Mouse (Mus musculus) heart, adult 11 months (tissue): Measurements from ENCODE around the gene Egfem1.

Experiments
- DNase-seq: peaks from one replicate; pipeline ENCODE4 v3.0.0; 2022

Gene Egfem1

DNA sequence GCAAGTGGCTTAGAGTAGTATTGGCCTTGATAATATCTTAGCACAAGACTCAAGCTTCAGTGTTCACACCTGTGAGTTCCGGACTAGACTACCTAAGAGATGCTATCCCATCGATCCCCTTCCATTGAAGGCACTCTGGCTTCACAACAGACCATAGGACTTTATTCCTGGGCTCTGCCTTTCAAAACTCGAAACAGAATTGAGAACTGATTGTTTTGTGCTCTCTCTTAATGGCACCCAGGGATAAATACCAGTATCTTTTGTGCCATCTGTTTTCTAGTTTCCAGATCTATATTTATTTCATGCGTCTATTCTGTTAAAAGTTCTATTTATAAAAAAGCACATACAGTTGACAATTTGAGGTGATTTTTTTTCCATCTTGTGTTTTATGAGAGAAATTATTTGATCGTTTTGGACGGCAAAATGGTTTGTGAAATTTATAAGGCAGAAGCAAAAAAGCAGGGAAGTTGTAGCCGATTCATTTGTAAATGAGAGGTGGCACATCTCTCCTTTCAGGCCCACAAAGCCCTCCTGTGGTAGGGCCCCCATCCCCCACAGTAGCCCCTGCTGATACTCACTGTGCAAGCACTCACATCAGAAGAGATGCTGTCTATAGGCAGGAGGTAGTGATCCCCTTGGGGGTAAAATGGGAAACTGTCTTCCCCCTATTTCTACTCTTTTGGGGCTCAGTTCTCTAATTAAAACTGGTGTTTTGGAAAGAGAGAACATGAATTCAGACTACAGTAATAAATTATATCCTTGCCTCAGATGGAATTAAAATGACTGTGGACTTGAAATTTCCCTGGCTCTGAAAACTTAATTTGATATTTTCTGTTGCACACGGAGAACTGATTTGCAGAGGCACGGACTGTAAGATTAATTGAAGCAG is 53.6 kb downstream of the Egfem1 start:
- no peak for DNase-seq

DNA sequence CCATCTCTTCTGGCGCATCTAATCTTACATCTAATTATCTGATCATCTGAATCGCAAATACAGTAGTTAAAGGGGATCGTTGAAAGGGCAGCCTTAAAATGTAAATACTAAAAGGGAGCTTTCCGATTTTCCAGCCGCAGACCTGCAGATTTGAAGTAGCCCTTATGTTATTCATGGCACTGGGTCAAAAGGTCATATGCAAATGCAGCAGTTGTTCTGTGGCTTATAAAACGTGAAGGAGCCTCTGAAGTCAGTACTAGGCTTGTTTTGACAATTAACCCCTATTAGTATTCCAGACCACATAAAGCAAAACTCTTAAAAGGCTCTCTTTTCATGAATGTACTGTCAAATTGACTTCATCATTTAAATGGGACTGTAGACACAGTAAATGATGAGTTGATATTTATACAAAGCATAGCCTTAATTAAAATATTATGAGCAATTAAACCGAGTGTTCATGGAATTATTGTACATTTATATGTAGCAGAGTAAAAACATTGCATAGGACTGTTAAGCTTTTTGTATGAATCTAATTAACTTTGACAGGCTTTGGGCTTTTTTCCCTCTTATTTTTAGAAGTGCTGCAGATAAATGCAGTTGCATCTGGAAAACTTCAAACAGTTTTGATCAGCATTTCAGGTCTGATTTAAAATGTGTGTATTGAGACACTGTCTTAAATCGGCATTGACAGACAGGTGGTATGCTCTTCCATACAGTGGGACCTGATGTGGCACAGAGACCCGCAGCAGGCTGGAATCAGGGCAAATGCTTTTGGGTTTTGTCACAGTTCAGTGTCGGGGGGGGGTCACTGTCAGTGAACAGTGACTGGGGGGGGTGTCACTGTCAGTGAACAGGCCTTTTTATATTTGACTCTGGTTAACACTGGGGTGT is 54.5 kb downstream of the Egfem1 start:
- no peak for DNase-seq

DNA sequence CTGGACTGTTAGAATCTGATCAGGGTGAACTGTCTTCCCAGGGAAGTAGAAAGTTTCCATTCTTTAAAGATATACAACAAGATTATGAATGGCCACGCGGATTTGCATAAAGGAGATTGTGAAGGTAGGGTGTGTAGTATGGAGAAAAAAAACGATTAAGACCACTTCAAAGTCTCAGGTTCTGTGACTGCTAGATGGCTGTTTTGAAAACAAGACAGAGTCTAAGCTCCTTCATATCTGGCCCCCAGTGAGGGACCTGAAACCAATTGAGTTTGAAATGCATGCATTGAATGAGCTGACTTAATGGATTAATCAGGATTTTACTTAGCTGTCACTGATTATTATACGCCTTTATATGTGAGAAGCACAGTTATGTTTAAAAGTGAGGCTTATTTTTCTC is 86.6 kb downstream of the Egfem1 start:
- DNase-seq = no peak

DNA sequence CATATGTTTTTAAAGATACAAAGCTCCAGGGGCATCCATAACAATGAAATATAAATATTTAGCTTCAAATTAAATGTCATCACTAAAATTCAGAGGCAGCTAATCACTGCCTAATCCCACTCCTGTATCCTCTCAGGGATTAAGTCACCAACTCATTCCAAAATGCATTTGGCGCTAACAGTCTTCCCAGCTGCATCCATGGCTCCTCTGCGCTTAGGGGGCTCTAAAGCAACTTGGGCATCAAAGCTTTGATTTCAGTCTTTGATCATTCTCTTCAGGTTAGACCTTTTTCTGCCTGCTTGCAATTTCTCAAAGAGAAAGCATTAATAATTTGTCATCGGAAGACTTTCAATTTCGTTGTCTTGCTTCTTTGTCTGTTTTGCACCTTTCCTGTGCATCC is 87.2 kb downstream of the Egfem1 start:
- DNase-seq = no peak

DNA sequence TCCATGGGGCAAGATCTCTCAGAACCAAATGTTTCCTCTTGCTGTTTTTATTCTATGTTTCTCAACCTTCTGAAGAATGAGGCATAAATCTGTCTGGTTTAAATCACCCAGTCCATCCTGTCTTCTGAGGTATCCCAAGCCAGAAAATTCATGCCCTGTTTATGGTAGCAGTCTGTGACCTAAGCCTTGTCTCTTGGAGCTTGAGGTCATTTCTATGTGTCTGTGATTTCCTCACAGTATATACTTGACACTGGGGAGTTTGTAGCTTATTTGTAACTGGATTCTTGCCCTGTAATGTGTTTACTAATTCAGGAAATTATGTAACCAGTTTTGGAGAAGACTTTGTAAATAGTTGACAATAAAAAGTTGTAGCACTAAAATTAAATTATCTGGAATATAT is 95.2 kb downstream of the Egfem1 start:
- no peak for DNase-seq

DNA sequence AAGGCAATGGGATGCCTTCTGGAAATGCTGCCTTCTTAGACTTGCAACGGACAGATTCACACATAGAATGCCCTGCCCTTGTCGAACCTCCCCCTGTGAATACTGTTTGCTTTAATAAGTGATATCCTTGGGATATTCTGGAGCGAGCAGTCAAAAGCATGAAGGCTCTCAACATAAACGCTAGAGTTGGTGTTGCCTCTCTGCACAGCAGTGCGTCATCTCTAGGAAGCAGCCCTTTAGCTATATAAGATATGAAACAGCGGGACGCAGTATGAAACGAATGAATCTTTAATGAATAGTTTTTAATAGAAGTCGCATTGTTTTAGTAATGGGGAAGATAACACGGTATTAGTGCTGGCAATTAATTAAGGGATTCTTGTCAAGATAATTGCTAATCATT is 101.2 kb downstream of the Egfem1 start:
- no peak for DNase-seq

DNA sequence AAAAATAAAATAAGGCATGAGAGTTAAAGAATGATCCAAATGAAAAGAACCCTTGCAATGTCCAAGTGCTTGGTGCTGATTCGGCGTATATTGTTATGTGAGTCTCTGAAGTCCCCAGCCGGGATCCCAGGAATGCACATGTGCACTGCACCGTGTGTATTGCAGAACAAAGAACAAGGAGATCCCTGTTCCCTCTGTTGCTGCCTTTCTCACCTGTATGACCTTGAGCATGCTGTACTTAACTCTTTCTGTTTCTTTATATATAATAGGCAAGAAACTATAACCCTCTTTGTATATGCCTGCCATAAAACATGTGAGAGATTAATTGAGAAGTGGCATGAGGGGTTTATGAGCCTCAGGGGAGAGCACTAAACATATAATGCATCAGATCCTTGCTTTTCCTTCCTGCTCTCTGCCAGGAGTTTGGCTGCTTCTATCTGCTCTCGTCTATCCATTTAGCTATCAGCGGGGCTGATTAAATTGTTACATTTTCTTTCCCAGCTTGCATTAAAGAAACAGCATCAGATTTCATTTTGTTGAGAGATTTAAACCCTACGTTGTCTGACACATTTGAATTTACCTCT is 101.9 kb downstream of the Egfem1 start:
- DNase-seq = no peak

DNA sequence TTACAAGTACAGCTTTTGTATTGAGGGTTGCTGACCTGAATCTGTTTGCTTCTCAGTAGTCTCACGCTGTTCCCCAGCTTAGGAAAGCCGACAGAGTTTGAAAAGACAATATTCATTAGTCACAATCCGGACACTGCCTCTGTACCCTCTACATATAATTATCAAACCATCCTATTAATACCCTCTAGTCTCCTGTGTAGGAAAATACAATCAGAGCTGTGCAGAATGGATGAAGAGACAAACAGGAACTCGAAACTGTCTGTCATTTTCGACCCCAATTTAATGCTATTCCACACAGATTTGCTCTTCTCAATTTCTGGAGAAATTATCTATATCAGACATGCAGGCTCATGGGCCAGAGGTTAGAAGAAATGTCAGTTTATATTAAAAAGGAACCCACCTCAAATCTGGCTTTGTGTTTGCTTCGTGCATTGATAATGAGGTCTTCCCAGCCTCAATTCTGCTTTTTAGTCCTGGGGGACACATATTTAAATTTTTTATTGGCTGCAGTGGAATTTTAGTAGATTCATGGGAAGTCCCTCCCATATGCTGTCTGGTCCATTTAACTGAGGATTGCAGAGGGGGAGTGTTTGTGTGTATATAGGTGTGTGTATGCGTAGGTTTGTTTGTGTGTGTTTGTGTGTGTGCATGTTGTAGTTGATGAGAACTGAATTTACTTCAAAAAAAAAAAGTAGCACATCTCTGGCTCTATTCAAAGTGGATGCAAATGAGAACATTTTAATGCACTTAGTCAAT is 102.8 kb downstream of the Egfem1 start:
- no peak for DNase-seq

DNA sequence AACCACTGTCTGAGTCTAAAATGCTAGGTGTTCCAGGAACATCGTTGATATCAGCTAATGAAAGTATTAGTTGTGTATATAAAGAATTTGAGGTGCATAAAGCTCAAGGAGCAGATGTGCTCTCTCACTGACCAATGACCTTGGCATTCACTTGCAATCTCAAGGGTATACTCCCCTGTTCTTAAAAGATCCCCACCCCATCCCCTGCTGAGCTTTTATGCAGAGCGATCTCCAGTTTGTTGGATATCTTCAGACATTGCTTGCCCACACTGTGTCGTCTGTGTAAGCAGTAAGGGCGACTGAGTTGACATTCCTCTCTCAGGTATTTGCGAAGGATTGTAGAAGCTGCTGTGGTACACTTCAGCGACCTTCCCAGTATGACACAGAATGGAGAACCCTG is 108.4 kb downstream of the Egfem1 start:
- DNase-seq = no peak

DNA sequence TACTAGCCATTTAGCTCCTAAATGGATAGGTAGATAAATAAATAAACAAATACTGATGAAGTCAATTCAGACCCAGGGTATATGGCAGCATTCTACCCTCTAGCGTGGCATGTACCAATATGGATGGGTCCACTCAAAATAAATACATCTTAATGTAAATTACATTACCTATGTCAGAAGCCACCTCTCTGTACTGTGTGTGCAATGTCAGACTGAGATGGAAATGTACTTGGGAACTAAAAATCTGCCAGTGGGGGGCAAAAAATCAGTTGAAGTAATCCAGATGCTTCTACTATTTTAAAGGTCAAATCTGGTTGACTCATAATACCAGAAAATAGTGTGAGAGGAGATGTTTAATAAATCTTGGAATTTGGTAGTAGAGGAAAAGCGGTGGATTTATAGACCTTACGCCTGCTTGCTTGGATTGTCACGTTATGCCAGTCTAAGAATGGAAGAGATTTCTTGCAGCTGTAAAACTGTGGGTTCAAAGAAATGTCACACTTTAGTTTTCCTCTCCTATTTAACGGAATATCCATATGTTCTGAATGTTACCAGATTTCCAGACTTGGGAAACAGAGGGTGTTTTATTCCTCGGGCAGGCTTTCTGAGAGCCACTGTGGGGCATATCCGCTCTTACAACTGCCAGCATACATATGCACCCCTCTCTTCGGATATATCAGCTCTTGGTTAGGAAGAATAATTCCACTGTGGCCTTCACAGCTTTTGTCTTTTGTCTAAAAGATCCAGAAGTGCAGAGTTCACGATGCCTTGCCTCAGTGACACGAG is 116.1 kb downstream of the Egfem1 start:
- no peak for DNase-seq

DNA sequence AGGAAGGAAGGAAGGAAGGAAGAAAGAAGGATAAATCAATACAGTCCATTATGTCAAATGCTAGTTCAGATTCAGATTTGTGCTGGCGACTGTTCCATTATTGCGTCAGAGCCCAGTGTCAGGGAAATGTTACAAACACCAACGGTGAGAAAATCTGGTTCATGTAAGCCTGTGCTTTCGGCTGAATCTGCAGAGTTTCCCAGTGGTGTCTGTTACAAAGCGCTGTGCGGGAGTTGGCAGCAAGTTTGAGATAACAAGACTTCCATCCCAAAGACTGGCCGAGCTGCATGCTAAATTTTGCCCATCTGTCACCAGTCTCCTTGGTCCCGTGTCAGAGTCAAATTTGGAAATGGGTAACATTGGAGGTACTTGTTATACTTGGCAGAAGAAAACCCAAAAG is 118.8 kb downstream of the Egfem1 start:
- no peak for DNase-seq

DNA sequence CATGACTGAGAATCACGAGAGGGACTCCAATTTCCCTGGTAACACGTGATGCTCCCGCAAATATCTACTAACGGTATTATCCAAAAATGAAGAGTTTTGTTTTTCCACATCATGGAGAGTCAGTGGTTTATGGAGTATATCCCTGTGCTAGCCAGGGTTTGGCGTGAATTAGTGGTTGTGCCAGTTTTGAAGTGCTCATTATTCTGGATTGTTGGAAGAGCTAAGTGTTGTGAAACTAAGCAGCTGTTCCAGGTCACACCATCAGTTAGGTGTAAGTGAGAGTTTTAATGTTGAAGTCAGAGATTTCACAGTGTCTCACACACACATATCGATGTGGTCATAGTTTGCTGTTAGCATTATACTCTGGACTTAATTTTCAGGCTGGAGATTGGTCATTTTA is 120.7 kb downstream of the Egfem1 start:
- DNase-seq = no peak

DNA sequence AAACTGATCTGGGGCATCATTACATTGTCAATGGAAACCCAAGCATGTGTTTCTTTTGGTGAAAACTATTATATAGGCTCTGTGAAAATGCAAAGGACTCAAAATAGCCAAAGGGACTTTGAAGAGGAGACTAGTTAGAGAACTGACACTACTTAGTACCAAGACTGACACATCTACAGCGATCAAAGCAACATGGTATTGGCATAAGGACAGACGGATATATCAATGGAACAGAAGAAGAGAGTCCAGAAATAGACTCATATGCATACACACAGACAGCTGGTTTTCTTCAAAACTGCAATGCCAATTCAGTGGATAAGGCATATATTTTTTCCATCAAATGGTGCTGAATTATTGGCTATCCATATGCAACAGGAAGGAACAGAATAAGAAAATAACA is 140.6 kb downstream of the Egfem1 start:
- DNase-seq = no peak

DNA sequence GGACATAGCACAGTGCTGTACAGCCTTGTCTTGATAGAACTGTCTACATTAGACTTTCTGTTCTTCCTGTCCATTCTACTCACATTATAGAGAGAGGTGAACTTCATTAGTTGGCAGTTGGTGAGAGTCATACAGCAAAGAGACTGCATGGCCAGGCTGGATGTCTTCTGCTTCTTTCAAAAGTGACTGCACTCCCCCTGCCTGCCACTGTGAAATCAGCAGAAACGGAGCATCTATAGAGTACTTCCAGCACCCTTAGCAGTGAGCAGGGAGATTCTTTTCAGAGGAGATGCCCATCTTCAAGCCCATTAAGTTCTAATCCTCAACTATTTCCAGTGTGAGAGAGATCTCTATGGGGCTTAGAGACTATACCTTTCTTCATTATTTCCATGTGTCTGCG is 147.9 kb downstream of the Egfem1 start:
- no peak for DNase-seq

DNA sequence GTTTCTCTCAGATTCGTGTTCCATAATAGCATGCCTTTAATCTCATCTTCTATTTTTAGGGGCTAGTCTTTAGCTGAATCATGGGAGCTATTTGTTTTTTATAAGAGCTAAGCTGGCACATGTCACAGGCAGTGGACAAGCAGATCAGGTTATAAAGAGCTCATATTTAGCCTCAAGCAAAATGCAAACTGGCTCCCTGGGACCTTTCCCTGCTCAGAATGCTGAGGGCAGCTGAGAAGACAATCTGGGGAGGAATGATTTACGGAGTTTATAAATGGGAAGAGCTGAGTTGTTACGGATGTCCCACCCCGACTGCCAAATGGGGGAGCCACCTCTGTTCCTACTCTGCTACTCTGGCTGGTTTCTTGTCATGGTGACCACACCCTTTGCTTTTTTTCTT is 153.7 kb downstream of the Egfem1 start:
- DNase-seq = no peak

DNA sequence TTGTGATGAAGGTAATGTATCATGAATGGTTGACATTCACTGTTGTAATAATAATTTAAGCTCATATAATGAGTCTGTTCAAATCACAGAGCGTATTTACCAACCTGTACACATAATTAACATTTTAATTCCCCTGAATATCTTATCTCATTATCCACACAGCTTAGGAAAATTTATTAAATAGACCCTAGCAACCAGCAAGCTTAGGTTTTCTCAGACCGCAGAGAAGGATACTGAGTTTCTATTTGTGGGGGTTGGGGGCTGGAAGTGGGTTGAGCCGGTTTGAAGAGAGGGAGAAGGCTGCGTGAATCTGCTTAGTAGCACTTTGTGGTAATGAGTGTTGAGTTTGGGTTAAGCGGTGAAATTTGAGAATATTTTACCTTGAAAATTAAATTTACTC is 154.7 kb downstream of the Egfem1 start:
- no peak for DNase-seq

DNA sequence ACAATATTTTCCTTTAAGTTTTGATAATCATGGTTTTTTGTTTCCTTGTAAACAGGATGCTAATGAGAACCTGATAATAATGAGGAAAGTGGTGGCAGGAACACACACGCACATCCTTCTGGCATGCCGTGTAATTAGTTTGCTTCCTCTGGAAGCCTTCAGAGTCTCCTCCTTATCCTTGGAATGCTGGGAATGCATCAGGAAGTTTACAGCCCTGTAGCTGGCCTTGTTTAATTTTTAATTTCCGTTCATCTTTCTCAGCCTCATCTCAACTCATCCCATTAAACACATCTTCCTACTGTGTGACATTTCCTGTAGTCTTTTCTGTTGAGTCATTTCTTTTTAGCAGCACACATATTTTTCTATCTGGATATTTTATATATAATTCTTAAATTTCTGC is 161.8 kb downstream of the Egfem1 start:
- no peak for DNase-seq

DNA sequence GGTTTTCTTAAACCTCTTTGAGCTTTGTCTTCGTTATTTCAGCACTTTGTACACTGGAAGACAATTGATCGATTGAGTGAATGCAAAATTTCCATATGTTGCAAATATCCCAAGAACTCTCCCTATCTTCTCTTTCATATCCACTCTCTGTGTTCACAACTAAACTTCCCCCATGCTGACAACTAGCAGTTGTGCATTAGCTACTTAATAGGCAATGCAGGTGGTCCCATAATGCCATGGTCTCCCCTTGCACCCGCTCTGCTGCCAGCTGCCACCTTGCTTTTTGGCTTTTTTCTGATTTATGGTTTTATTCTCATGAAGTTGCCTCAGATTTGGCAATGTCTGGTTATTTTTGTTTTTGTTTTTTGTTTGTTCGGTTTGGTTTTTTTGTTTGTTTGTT is 209.8 kb downstream of the Egfem1 start:
- DNase-seq = no peak

DNA sequence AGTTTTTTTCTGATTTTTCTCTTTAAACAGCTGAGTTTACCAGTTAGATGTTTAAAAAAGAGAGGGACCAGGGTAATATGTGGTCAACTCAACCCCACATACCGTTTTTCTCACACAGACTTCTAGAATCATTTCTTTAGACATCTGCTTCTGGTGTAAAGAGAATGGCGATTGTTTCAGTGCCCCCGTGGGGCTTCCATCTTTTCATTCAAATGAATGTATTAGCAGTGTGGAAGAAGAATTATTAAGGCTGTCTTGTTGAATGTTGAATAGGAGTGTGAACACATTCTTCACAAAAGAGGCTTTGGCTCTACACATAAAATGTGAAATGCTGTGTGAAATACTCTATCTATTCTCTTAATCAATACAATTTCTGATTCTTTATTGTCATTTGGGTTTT is 210.4 kb downstream of the Egfem1 start:
- DNase-seq = no peak

DNA sequence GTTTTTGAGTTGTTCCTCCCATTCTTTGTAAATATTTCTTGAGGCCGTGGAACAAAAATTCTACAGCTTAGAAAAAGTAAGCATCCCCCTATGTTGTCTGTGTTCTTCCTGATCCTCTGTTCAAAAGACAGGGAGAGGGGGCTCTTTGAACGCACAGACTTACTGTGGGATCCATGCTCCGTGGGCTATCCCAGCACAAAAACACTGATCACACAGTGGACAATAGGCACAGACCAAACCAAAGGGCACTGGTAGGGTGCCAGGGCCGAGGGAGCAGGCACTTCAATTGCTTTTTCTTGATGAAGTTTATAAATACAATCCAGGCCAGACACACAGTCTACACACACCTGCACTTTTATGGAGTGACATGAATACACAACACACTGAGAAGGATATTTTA is 211.4 kb downstream of the Egfem1 start:
- no peak for DNase-seq

DNA sequence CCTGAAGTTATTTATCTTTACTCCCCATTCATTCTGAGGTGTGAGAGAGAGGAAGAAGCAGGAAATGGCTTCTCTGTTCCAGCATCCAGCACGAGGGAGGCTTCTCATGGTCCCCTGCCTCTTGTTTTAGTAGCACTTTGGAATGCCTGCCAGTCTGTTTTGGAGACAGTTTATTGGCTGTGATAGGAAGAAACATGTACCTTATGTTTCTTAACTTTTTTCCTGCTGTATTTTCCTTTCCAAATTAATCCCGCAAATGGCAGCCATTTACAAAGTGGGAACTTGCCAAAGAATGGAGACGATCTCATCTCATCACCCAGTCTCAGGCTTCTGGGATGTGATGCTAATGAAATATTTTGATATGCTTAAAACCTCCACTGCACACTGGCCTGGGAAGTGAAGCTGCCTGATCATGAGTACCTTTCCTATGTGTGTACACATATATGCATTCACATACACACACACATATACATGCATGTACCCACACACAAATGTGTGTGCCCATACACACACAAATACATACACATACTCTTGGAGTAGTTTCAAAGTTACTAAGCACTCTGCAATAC is 260.5 kb downstream of the Egfem1 start:
- no peak for DNase-seq

DNA sequence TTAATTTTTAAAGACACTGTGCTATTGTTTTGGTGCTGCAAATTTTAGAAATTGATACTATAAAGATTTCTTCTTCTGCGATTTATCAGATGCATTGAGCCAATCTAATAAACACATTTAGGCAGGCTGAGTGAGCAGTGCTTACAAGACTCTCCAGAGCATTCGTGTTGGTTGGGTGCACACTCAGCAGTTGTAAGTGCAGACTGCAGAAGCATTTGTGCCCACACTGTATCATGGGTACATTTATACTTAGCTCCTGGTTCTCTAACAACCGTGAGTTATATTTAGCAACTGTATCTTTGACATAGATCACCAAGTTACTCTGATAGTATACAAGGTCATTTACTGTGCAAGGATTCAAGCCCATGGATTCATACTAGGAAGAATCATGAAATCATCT is 264.0 kb downstream of the Egfem1 start:
- DNase-seq = no peak
